In the genomic region with DNA sequence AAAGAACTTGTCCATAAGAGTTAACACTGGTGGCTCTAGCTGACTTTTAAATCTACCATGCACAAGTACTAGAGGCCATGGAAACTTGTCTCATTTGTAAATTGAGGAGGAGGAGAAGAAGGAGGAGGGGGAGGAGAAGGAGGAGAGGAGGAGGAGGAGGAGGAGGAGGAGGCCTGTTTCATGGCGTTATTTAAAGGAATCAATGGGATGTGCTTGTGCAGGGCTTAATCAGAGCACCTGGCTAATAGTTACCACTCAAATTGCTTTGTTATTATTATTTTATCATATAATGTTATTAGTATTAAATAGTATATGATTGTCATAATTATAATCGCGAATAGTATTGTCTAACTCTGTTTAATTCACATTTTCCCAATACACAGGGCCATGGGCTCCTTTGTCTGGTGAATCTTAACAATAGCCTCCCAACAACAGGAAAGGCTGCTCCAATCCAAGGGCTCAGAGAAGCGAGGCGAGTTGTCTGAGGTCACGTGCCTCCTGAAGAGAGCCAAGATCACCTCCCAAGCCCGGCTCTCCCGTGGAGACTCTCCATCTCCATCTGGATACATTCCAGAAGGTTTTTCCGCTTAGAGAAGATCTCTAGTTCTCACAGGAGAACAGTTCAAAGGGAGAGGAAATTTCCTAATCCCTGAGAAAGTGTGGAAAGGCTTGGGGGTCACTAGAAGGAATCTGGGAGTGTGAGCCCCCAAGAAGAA, we compare ENCODE assay signal across 14 mouse cellular contexts. TPM values are rescaled to one million over a fixed set of nuclear protein-coding genes. Genes with fewer than 3 reads are reported as not detected.
A peak's percentile ranks its signal among the peaks of the same experiment; 100 is the strongest.
DNase-seq lines count a peak whose midpoint lies in the region; ATAC-seq and TF ChIP-seq lines count a peak whose summit lies in the region.
"Had no signal": no experiment of that assay in that cellular context is flagged by ENCODE, and none has a peak within 500 bp of the region (broad histone marks: within the 10 kb centered on the region; RNA-seq: fewer than 3 reads in every experiment).

A gene (minus strand): TSS at position 51 of the 716 bp plus-strand sequence.

- 48% methylated on average over 9 of the region's 9 CpGs for WGBS in kidney, adult 2 months
- 50% methylated on average over 9 of the region's 9 CpGs for whole genome bisulfite sequencing in stomach, postnatal 0 days

- no peak within 1 kb of the TSS for H3K9ac ChIP-seq in stomach, postnatal 0 days (ENCODE audit: low read length)

- TF ChIP-seq EP300 in stomach, postnatal 0 days (optimal IDR thresholded peaks at IDR 0.05) = no peak

- H3K4me1 ChIP-seq in kidney, adult 2 months (ENCODE audit: control insufficient read depth, insufficient read depth, low read length) = no peaks in the 10 kb centered on the region
- no peaks in the 10 kb centered on the region for H3K4me1 ChIP-seq in stomach, postnatal 0 days (replicated peaks; ENCODE audit: control insufficient read depth, insufficient read depth)

- ATAC-seq in stomach, postnatal 0 days (ENCODE audit: low FRiP score, low TSS enrichment) = no peak

- no peak within 1 kb of the TSS for H3K4me2 ChIP-seq in stomach, postnatal 0 days (replicated peaks; ENCODE audit: low read depth)
- H3K4me2 ChIP-seq: midbrain, embryonic 11.5 days had no signal

- no peak for TF ChIP-seq POLR2A in kidney, adult 2 months (IDR thresholded peaks at IDR 0.05; ENCODE audit: low read depth, low read length)

- no peak for TF ChIP-seq CTCF in kidney, adult 2 months (conservative IDR thresholded peaks at IDR 0.05; ENCODE audit: insufficient read depth, insufficient read length, low read depth, low read length)
- TF ChIP-seq CTCF in stomach, postnatal 0 days (IDR thresholded peaks at IDR 0.05; ENCODE audit: low read depth) = no peak

- no peaks in the 10 kb centered on the region for H3K9me3 ChIP-seq in stomach, postnatal 0 days (ENCODE audit: control insufficient read depth, low read length)

- no peak for DNase-seq in kidney, adult 2 months
- no peak for DNase-seq in kidney, postnatal 4 days
- no peak for DNase-seq in urinary bladder, adult 2 months (ENCODE audit: low spot score)
- DNase-seq in urinary bladder, adult 18-20 months (ENCODE audit: low spot score in 2 of 2) = no peak
- no peak for DNase-seq in heart, postnatal 4 days
- no peak for DNase-seq in stomach, postnatal 0 days (ENCODE audit: low spot score)
- DNase-seq in frontal cortex, postnatal 36 days (ENCODE audit: low spot score in 2 of 2) = no peak
- no peak for DNase-seq in spleen, adult 12 weeks (ENCODE audit: low spot score)
- DNase-seq: adrenal gland, adult 2 months; cerebellum, adult 2 months; gastrocnemius, postnatal 25 days; spleen, adult 18-20 months had no signal

- H3K27me3 ChIP-seq in kidney, adult 2 months (replicated peaks; ENCODE audit: control insufficient read depth, insufficient read depth, low read length) = no peaks in the 10 kb centered on the region
- no peaks in the 10 kb centered on the region for H3K27me3 ChIP-seq in stomach, postnatal 0 days (ENCODE audit: control insufficient read depth, insufficient read depth, low read length)

- H3K27ac ChIP-seq in kidney, adult 2 months (ENCODE audit: insufficient read depth, low read depth, low read length) = no peak within 1 kb of the TSS
- H3K27ac ChIP-seq in stomach, postnatal 0 days (replicated peaks) = peak within 1 kb of the TSS; percentile 76

- no peak within 1 kb of the TSS for H3K4me3 ChIP-seq in kidney, adult 2 months (ENCODE audit: insufficient read depth, low read depth, low read length)
- no peak within 1 kb of the TSS for H3K4me3 ChIP-seq in stomach, postnatal 0 days (ENCODE audit: low read depth, low read length)

- H3K36me3 ChIP-seq in kidney, adult 2 months (ENCODE audit: control insufficient read depth, insufficient read depth, low read length) = no peaks in the 10 kb centered on the region
- H3K36me3 ChIP-seq in stomach, postnatal 0 days (ENCODE audit: control insufficient read depth, insufficient read depth, low read length) = no peaks in the 10 kb centered on the region

RNA-seq across cellular contexts. Expression of the gene that starts here (rescaled TPM):
- polyA plus RNA-seq in kidney, adult 2 months (2012; rRNA removed) = 13.0 and 20.1 TPM in 2 replicates
- polyA plus RNA-seq in urinary bladder, adult 2 months (2012; rRNA removed) = 814 and 933 TPM in 2 replicates
- total RNA-seq in heart, postnatal 4 days (2021) = 10 to 100 TPM; 16.1 to 21.1 TPM
- 1,512 and 1,618 TPM in 2 replicates for polyA plus RNA-seq in stomach, postnatal 0 days (2015; fragmentation: Nextera tagmentation; extraction: Ambion mirVana)
- total RNA-seq: layer of hippocampus, adult 18-20 months had no signal

Comparison
In these comparisons a context has a peak if more than half of its experiments do, and no peak if none do; other contexts are left out.
1. RNA of the gene that starts here (polyA plus RNA-seq): 1,512 to 1,618 TPM in stomach, postnatal 0 days and 814 to 933 TPM in urinary bladder, adult 2 months; 13.0 to 20.1 TPM in kidney, adult 2 months; every median in the first group is over 10 times any median in the second.